Mouse (Mus musculus) kidney, embryonic 16.5 days (tissue): Measurements from ENCODE around the gene Olfr1357. TPM values are rescaled to one million over a fixed set of nuclear protein-coding genes. Genes with fewer than 3 reads are reported as not detected.

Experiments
- ATAC-seq: fragments of 200-750 bp; cut with Nextera tagmentation; 2 replicates; pipeline ENCODE4 v1.8.0; 2017; ENCODE audit warnings: moderate TSS enrichment; ENCODE audit not compliant: low FRiP score, low TSS enrichment
- H3K27ac ChIP-seq: fragments of 300-500 bp; sonication (generic); 2 replicates; pipeline ENCODE4 v1.5.1; 2014; ENCODE audit warnings: low read length
- H3K27me3 ChIP-seq: fragments of 300-500 bp; sonication (generic); 2 replicates; pipeline ENCODE4 v1.6.1; 2014; ENCODE audit warnings: low read length, control low read depth, mixed read lengths; ENCODE audit not compliant: insufficient read depth
- H3K36me3 ChIP-seq: fragments of 300-500 bp; sonication (generic); 2 replicates; pipeline ENCODE4 v1.6.1; 2014; ENCODE audit warnings: low read length, control low read depth, mixed read lengths; ENCODE audit not compliant: insufficient read depth
- H3K4me1 ChIP-seq: fragments of 300-500 bp; sonication (generic); 2 replicates; pipeline ENCODE4 v1.6.1; 2014; ENCODE audit warnings: low read length, control low read depth, mixed read lengths; ENCODE audit not compliant: insufficient read depth
- H3K4me2 ChIP-seq: fragments of 300-500 bp; sonication (generic); replicated peaks from 2 replicates; pipeline ENCODE4 v1.6.1; 2014; ENCODE audit warnings: low read depth, low read length
- H3K4me3 ChIP-seq: fragments of 300-500 bp; sonication (generic); 2 replicates; pipeline ENCODE4 v1.5.1; 2014; ENCODE audit warnings: mild to moderate bottlenecking, low read length
- H3K9ac ChIP-seq: fragments of 300-500 bp; sonication (generic); replicated peaks from 2 replicates; pipeline ENCODE4 v1.6.1; 2014; ENCODE audit warnings: low read length
- H3K9me3 ChIP-seq: fragments of 300-500 bp; sonication (generic); 2 replicates; pipeline ENCODE4 v1.6.1; 2016; ENCODE audit warnings: low read length, control low read depth
- WGBS: fragments of 180-500 bp; shearing (Covaris S2); extraction: QIAGEN DNeasy Blood & Tissue Kit; methylation state at CpG from one replicate; pipeline ENCODE4 v1.1.7; 2014; 5-methylcytosine and 5-hydroxymethylcytosine counted together
- polyA plus RNA-seq: library from polyadenylated mRNA; unstranded; fragments of >200 nt; fragmentation: Nextera tagmentation; extraction: Ambion mirVana; gene quantifications from 2 replicates; pipeline ENCODE4 v1.2.1, GENCODE M21; 2015

The Olfr1357 gene
- polyA plus RNA-seq, 1 experiment from 2014 or later: not detected

- Histone ChIP-seq H3K27ac (no peak overlapping the region), H3K4me2 (no peak overlapping the region), H3K9me3 (no peaks in the 10 kb centered on the region), H3K4me1 (peaks cover 7% of the 10 kb centered on the region), H3K27me3 (no peaks in the 10 kb centered on the region), H3K4me3 (no peak overlapping the region), H3K36me3 (no peaks in the 10 kb centered on the region), H3K9ac (no peak overlapping the region)
- ATAC-seq: no peak
- WGBS: 56% methylated on average over 2 of the region's 2 CpGs
Observed at GRCm38 (mm10) chr10:78570897-78571296, 47.0 kb downstream of the Olfr1357 start.

GRCm38 (mm10) chr10:78570416-78570815, 47.5 kb downstream of the Olfr1357 start:
- Histone ChIP-seq H3K4me3 (no peak overlapping the region), H3K27ac (no peak overlapping the region), H3K4me1 (peaks cover 2% of the 10 kb centered on the region), H3K4me2 (no peak overlapping the region), H3K9me3 (no peaks in the 10 kb centered on the region), H3K9ac (no peak overlapping the region), H3K27me3 (no peaks in the 10 kb centered on the region), H3K36me3 (no peaks in the 10 kb centered on the region)
- no peak for ATAC-seq
- 65% methylated on average over 6 of the region's 6 CpGs for WGBS

GRCm38 (mm10) chr10:78569686-78570085, 48.2 kb downstream of the Olfr1357 start:
- no peak overlapping the region for H3K4me2 ChIP-seq
- no peaks in the 10 kb centered on the region for H3K36me3 ChIP-seq
- no peaks in the 10 kb centered on the region for H3K4me1 ChIP-seq
- no peak overlapping the region for H3K9ac ChIP-seq
- no peaks in the 10 kb centered on the region for H3K27me3 ChIP-seq
- 50% methylated on average over 3 of the region's 3 CpGs for WGBS
- H3K4me3 ChIP-seq: no peak overlapping the region
- ATAC-seq: no peak
- no peaks in the 10 kb centered on the region for H3K9me3 ChIP-seq
- H3K27ac ChIP-seq: no peak overlapping the region

- Histone ChIP-seq H3K27ac (no peak overlapping the region), H3K27me3 (no peaks in the 10 kb centered on the region), H3K4me2 (no peak overlapping the region), H3K36me3 (no peaks in the 10 kb centered on the region), H3K9ac (no peak overlapping the region), H3K4me3 (no peak overlapping the region), H3K4me1 (no peaks in the 10 kb centered on the region), H3K9me3 (no peaks in the 10 kb centered on the region)
- ATAC-seq: no peak
- WGBS: 81% methylated on average over 3 of the region's 3 CpGs
Observed at GRCm38 (mm10) chr10:78569191-78569590, 48.7 kb downstream of the Olfr1357 start.

- ATAC-seq: no peak
- WGBS: 85% methylated on average over 1 of the region's 1 CpGs
Observed at GRCm38 (mm10) chr10:78565070-78565469, 52.8 kb downstream of the Olfr1357 start.

More at GRCm38 (mm10) chr10:78565070-78565469, 52.8 kb downstream of the Olfr1357 start:
- no peak overlapping the region for H3K4me2 ChIP-seq
- no peak overlapping the region for H3K27ac ChIP-seq
- no peaks in the 10 kb centered on the region for H3K36me3 ChIP-seq
- no peaks in the 10 kb centered on the region for H3K27me3 ChIP-seq
- no peak overlapping the region for H3K4me3 ChIP-seq
- no peak overlapping the region for H3K9ac ChIP-seq
- no peaks in the 10 kb centered on the region for H3K4me1 ChIP-seq
- no peaks in the 10 kb centered on the region for H3K9me3 ChIP-seq

Other genes starting within 250 kb of the Olfr1357 start
- gene Rrp1, start 205.0 kb downstream of the Olfr1357 start, polyA plus RNA-seq: 325 and 328 TPM in 2 replicates
- 191 and 193 TPM in 2 replicates for gene Cstb, start 192.4 kb downstream of the Olfr1357 start, polyA plus RNA-seq
- 28.4 and 29.8 TPM in 2 replicates for gene Pdxk, start 153.1 kb downstream of the Olfr1357 start, polyA plus RNA-seq
- gene Olfr1358, start 100.6 kb downstream of the Olfr1357 start, polyA plus RNA-seq: not detected in 2 replicates
- 62.7 and 67.2 TPM in 2 replicates for gene Ilvbl, start 43.7 kb downstream of the Olfr1357 start, polyA plus RNA-seq
- gene Syde1, start 26.1 kb downstream of the Olfr1357 start, polyA plus RNA-seq: 18.1 and 20.4 TPM in 2 replicates
- not detected in 2 replicates for gene Casp14, start 100.2 kb upstream of the Olfr1357 start, polyA plus RNA-seq
- gene Ccdc105, start 135.0 kb upstream of the Olfr1357 start, polyA plus RNA-seq: not detected in 2 replicates
- 0.67 and 0.69 TPM in 2 replicates for gene Slc1a6, start 162.4 kb upstream of the Olfr1357 start, polyA plus RNA-seq
- not detected in 2 replicates for gene Olfr1356, start 234.1 kb upstream of the Olfr1357 start, polyA plus RNA-seq